Mouse (Mus musculus): ENCODE data around the gene Rassf1.

Gene Rassf1

DNA sequence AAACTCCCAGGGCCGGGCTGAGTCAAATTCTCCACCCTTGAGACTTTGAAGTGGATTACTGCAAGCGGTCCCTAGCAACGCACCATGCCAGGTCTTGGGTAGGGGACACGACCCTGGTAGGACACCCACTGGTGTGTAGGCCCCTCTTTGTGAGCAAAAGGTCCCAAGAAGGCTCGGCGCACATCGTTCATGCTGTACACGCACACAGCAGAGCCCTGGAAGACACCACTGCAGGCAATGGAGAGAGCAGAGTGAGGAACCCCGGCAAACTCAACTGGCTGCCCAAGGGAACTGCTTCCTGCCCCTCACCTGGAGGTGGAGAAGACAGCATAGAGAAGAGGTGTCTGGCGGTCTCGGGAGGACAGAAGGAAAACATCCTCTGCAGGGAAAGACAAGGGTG is 49.9 kb downstream of the Rassf1 start:
- no peak for DNase-seq (ENCODE audit: low read depth in 2 of 2, low spot score in 2 of 2)

DNA sequence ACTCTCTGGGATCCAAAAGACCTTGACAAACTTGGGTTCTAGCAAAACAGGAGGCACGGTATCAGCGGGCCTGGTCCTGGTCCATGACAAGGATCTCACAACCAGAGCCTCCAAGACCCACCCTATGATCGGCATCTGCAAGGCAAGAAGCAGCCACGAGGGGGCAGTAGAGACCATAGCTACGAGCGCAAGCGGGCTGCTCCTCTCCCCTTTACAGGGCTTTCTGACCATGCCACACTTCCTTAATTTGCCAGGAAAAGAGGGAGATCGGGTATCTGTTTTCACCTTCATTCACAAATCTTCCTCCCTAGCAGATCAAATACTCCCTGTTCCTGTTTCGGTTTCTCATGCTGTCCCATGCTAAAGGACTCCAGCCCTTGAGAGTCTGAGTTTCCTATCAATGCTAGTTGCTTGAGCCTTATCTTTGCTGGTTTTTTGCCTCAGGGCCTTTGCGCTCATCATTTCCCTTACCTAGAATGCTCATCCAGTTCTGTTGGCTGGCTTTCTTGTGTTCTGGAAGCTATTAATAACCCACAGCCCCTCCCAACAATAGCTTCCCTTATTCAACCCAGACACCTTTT is 50.8 kb downstream of the Rassf1 start:
- DNase-seq (ENCODE audit: low read depth in 2 of 2, low spot score in 2 of 2): peak; percentile 89 to 90

DNA sequence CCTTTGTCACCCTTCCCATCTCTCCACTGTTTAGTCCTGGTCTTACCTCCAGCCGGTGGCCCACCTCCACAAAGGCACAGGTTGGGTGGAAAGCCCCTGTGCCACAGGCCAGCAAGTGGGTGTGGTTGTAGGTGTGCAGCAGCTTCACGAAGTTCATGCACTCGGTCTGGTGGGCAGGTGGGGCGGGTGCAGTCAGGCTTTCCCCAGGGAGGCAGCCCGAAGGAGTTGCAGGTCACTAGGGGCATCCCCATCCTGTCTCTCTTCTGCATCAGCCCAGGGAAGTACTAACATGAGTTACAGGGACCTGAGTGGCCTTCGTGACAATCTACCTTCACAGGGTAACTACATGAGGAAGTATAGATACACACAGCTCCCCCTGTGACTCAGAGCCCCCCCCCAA is 51.9 kb downstream of the Rassf1 start:
- no peak for DNase-seq (ENCODE audit: low read depth in 2 of 2, low spot score in 2 of 2)

DNA sequence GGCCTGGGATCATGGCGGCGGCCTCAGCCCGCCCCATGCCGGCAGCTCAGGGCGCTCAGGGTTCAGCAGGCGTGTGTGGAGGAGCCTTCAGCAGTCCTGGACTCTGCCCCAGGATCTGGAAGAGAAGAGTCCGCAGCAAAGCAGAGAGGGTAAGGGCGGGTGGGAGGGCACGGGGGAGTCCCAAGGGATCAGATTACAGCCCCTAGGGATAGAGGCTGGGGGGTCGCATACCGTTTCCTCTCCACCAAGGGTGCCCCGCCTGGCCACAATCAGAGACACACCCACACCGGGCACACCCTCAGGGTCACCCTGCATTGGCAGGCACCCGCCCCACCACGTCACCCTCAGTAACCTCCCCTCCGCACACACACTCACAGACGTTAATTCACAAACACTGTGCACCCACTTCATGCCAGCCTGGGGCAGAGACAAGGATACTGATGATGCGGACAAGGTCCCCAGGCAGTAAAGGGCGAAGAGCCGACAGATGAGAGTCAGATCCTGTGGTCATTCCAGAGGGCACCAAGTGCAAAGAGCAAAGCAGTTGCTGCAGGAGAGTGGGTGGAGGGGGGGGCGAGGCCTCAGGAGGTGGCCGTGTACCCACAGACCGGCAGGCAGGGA is 53.8 kb downstream of the Rassf1 start:
- DNase-seq (ENCODE audit: low read depth in 2 of 2, low spot score in 2 of 2): no peak

GRCm38 (mm10) chr9:107606591-107606990 is 55.2 kb downstream of the Rassf1 start:
- no peak for DNase-seq (ENCODE audit: low read depth in 2 of 2, low spot score in 2 of 2)

GRCm38 (mm10) chr9:107607036-107607435 is 55.7 kb downstream of the Rassf1 start:
- no peak for DNase-seq (ENCODE audit: low read depth in 2 of 2, low spot score in 2 of 2)

DNA sequence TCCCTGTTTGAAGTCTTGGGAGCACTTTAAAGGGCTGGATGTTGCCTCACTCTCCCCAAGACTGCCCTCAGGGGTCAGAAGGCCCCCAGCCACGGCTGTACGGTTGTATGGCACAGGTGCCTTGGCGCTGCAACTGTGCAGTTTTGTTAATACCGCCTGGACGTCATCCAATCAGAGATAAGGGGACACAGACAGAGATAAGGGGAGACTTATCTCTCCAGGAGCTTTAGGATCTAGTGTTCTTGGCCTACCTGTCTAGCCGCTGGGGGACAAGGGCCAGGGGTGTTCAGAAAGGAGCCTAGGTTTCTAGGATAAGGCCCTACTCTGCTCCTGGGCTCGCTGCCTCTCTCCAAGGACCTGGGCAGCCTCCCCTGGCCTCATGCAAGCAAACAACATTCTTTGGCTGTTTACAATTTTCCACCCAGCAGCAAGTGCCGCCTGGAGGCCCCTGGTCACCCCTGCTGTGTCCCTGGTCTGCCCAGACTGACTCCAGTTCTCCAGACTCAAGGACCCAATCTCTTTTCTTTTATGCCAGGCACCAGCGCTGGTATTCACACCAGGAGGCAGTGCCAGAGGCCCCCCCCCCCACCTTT is 56.4 kb downstream of the Rassf1 start:
- no peak for DNase-seq (ENCODE audit: low read depth in 2 of 2, low spot score in 2 of 2)

GRCm38 (mm10) chr9:107608741-107609432 is 57.5 kb downstream of the Rassf1 start, which contains the start of gene Sema3b:
Gene Sema3b, minus strand, starts transcription at chr9:107609229.
- no peak for DNase-seq (ENCODE audit: low read depth in 2 of 2, low spot score in 2 of 2)

- DNase-seq (ENCODE audit: low read depth in 2 of 2, low spot score in 2 of 2): no peak
These were observed 58.1 kb downstream of the Rassf1 start for GRCm38 (mm10) chr9:107609433-107609830.

GRCm38 (mm10) chr9:107611456-107612190 is 60.3 kb downstream of the Rassf1 start:
- no peak for DNase-seq (ENCODE audit: low read depth in 2 of 2, low spot score in 2 of 2)
